Mouse (Mus musculus): ENCODE measurements around the gene Nudt8.

- TF ChIP-seq POLR2A (IDR thresholded peaks at IDR 0.05; ENCODE audit: low read depth, low read length) (no peak), CTCF (IDR thresholded peaks at IDR 0.05; ENCODE audit: borderline replicate concordance, insufficient read depth, low read length) (no peak)
These were observed 4.3 kb upstream of the Nudt8 start for GRCm38 (mm10) chr19:3996106-3996505.
